Mouse (Mus musculus): Measurements from ENCODE around the gene Tbpl2. TPM values are rescaled to one million over a fixed set of nuclear protein-coding genes. Genes with fewer than 3 reads are reported as not detected.

The Tbpl2 gene
- not detected for total RNA-seq (2021)
- long read RNA-seq, experiment 1 = 0 reads
- long read RNA-seq, experiment 2 = 0 reads

DNA sequence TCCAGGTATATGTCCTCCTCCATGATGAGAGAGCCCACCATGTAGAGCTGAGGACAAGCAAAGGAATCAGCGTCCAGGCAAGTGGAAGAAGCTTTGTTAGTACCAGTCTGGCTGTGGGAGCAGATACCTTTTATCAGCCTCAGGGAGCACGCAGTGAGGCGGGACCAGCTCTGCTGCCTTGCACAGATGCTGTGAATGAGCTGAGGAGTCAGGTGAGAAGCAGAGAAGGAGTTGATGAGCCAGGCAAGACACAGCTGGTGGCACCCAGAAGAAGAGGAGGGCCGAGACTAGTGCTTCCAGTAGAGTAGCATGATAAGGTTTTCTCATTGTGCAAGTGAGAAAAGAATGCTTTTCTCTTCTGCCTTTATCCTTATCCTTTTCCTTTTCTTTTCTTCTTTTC, at the start of gene Tbpl2:
Gene Tbpl2, minus strand, starts transcription at position 101 of the 400 bp plus-strand sequence.
- no peak for DNase-seq

DNA sequence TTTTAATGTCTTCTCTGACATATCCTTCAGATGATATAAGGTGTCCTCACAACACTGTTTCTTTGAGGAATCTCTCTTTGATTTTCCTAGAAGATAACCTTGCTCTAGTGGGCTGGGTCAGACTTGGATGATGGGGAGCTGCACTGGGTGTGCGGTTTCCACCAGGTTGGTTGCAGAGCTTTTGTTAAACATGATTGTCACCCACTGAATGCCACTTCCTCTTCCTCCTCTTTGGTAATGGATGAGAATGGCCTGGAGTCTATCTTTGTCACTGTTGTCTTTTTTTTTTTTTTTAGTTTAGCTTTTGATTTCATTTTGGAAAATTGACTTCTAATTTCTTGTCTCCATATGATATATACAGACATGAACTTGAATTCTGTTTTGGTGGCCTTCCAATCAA, 38.0 kb upstream of the Tbpl2 start:
- no peak for DNase-seq

- no peak for DNase-seq
These were observed 12.7 kb upstream of the Tbpl2 start for GRCm38 (mm10) chr2:24109085-24109484.

DNA sequence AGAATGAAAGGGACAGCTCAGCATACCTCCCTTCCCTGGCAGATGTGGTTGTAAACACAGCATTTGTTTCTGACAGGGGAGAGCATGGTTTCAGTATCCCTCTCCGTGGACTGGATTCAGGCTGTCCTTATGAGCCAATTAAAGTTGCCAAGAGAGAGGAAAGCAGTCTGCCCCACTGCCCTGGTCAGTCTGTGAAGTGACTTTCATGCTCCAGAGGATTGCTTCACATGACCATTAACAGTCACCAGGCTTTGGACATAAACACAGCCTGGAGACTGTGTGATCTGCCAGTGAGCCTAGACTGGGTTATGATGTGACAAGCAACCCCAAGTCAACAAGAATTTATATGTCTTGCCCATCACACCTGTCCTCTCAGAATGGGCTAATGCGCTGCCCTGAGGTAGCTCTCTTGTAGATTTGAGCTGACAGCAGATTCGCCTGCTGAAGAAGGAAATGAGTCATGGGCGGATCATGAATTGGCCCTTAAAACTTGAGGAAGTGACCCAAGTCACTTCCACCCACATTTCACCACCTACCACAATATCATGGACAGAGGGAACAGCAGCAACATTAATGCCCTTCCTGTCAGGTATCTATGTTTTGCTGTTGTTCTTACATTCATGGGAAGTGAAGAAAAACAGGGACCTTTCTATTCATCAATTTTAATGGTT, 7.4 kb upstream of the Tbpl2 start:
- DNase-seq = no peak

GRCm38 (mm10) chr2:24090921-24091320, 5.5 kb downstream of the Tbpl2 start:
- DNase-seq = no peak

- DNase-seq = no peak
These were observed 45.9 kb downstream of the Tbpl2 start for GRCm38 (mm10) chr2:24050459-24050858.

GRCm38 (mm10) chr2:24049344-24049990, 46.9 kb downstream of the Tbpl2 start, which contains the start of gene Hnmt:
TSS of gene Hnmt (minus strand) at chr2:24049394.
- DNase-seq = peak in 1 of 2 experiments; percentile 20

DNA sequence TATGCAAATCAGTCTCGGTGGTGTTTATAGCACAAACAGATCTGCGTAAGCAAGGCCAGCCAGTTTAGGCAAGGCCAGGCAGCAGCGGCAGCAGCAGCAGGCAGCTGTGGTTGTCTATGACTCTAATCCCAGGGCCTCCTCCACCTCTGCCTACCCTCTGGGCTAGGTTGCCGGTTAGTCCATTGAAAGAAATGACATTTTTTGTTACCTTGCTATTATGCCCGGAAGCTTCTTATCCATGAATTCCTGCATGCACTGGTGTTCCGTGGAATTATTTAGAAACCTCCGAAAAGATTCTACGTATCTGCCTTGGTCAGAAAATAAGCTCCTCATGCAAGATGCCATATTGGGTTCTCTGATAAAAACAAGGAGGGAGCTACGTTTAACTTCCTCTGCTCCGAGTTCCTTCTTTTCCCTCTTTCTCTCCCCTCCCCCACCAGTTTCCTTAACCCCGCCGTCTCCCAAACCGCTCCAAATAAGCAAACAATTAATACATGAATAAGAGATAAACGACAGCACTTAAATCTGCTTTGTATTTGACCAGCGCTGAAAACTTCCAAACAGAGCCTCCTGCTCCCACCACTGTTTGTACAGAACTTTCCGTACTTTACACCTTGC, 47.8 kb downstream of the Tbpl2 start:
- peak; percentile 73 to 74 for DNase-seq

DNA sequence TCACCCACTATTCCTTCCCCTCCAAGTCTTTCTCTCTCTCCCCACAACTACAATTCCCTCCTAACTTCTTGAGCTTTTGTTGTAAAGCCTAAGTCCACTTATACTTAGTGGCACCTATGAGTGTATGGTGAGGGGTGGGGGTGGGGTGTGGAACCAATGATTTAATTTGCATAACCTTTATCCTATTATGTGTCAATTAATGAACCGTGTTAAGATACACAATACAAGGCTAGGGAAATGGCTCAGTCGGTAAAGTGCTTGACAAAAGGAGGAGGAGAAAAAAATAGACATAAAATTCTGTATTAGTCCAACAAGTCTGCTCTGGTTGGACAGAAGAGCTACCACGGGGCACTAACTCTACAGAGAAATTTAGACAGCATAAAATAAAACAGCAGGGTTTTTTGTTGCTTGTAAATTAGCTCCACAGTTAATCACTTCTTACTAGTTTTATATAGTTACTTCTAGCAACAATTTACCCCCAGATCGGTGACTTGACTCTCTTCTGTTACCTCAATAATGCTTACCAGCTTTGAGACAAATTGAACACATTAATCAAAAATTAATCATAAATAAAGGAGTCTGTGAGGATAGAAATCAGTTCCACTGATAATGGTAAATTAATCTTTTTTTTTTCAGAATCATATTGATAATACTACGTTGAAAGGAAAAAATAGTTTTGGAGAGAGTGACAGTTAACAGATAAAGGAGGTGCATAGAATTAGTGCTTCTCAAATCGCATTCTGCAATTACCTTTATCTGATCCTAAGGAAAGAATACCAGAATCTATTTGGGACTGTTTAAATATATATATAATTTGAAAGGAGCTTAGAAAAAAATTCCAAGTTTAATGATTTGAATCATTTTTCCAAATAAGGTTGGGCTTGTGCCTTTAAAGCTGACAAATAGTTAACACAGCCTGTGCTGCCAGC, 48.6 kb downstream of the Tbpl2 start:
- no peak for DNase-seq

- DNase-seq = no peak
These were observed 53.5 kb downstream of the Tbpl2 start for GRCm38 (mm10) chr2:24042901-24043300.

GRCm38 (mm10) chr2:24040531-24040930, 55.9 kb downstream of the Tbpl2 start:
- DNase-seq = no peak

Other genes starting within 250 kb of the Tbpl2 start
- 10 to 100 TPM; 16.3 to 22.0 TPM for gene Hnmt, start 47.2 kb downstream of the Tbpl2 start, total RNA-seq (2021)
- gene Il1f8, start 56.6 kb upstream of the Tbpl2 start, total RNA-seq (2021) = not detected
- gene Il1f9, start 89.9 kb upstream of the Tbpl2 start, total RNA-seq (2021) = under 1 TPM in 1 of 2 experiments, not detected in 1; 0.15 TPM
- gene Il1f6, start 118.8 kb upstream of the Tbpl2 start, total RNA-seq (2021) = not detected
- not detected for gene Il1f5, start 180.4 kb upstream of the Tbpl2 start, total RNA-seq (2021)
- gene Il1f10, start 194.6 kb upstream of the Tbpl2 start, total RNA-seq (2021) = not detected
- under 1 TPM in 1 of 2 experiments, not detected in 1; 0.41 TPM for gene Il1rn, start 240.3 kb upstream of the Tbpl2 start, total RNA-seq (2021)

Data from heart, adult 18-20 months (tissue).